Mouse (Mus musculus) splenic B cell, adult 2 months (primary cell): Measurements from ENCODE around the gene Farsb.

ENCODE experiments used
- DNase-seq: peaks from one replicate; pipeline ENCODE4 v3.0.0-alpha.2; 2011; ENCODE audit warnings: low read depth, low spot score
- H3K27me3 ChIP-seq: 2 replicates; pipeline ENCODE4 v1.6.1; 2012; ENCODE audit warnings: mild to moderate bottlenecking, low read length, moderate library complexity, mixed read lengths; ENCODE audit not compliant: control insufficient read depth, poor library complexity, insufficient read depth, severe bottlenecking
- H3K36me3 ChIP-seq: 2 replicates; pipeline ENCODE4 v1.6.1; 2012; ENCODE audit warnings: mild to moderate bottlenecking, low read length, moderate library complexity, mixed read lengths; ENCODE audit not compliant: control insufficient read depth, poor library complexity, insufficient read depth, severe bottlenecking

Gene Farsb

DNA sequence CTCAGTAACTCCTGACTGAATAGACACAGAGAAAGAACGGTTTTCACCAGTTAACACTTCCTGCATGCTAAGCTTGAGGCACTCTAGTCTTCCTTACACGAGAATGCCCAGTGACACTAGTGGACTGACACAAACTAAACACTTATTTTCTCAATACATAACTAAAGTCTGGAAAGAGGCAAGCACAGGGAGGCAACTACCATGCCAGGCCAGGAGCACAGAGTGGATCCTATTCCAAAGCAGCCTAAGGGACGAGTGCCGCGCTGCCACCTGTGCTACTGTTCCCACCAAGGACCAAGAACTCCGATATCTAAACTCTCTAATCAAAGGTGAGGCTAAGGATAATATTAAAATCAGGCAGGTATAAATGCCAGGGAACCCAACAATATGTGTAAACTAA lies 42.0 kb downstream of the Farsb start:
- H3K36me3 ChIP-seq = peaks cover 8% of the 10 kb centered on the region; the same call in 1 of the 2 replicates
- DNase-seq = no peak
- H3K27me3 ChIP-seq = no peaks in the 10 kb centered on the region

DNA sequence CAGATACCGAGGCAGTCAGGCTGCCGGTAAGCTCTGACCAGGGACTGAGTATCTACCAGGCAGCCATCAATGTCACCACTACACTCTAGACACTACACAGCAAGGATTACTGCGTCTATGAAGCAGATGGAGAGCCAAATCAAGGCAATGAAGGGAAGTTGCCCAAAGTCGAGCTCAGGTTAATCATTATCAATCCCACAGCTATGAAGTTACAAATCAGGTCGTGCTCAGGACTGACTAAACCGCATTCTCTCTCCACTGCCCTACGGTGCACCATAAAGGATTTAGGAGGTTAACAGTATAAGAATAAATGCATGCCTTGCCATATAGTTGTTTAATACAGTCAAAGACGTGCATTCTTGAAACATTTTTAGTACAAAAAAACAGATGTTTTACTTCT lies 42.5 kb downstream of the Farsb start:
- DNase-seq = no peak
- no peaks in the 10 kb centered on the region for H3K27me3 ChIP-seq
- H3K36me3 ChIP-seq = peaks cover 8% of the 10 kb centered on the region; the same call in 1 of the 2 replicates

DNA sequence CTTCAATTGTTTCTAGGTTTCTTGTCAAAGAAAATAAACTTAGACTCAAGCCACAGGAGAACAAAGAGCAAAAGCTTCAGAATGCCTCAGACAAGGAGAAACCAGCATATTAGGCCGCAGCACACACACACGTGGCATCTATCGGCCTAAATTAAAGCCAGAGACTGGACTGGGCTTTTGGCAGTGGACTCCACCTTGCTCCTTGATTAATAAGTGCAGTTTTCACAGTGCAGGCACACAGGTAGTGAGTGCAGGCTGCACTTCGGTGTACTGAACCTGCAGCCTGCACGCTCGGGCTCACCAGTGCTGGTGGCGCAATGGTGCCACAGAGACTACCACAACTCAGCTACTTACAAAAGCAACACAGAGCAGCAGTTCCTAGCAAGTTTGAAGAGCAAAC lies 45.6 kb downstream of the Farsb start:
- DNase-seq = no peak

DNA sequence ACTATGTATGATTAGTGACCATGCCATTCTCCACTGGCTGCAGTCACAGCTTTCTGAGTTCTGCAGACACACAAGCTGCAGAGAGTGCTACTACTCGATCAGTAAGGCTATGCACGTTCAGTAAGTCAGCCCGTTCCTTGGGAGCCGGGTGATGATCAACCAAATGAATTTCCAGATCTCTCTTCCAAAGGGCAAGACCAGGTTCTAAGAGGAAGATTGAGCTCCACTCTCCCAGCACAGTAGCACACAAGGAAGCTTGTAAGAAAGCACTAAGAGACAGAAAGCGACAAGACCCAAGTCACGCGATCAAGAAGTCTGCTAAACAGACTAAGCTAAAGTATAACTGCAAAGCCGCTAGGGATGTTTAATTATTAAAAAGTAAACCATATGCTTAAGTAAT lies 48.0 kb downstream of the Farsb start:
- H3K36me3 ChIP-seq = peaks cover 6% of the 10 kb centered on the region; the same call in 1 of the 2 replicates
- no peak for DNase-seq
- H3K27me3 ChIP-seq = no peaks in the 10 kb centered on the region

More for the DNA sequence above, 45.6 kb downstream of the Farsb start:
- Histone ChIP-seq H3K27me3 (no peaks in the 10 kb centered on the region), H3K36me3 (peaks cover 6% of the 10 kb centered on the region; the same call in 1 of the 2 replicates)

DNA sequence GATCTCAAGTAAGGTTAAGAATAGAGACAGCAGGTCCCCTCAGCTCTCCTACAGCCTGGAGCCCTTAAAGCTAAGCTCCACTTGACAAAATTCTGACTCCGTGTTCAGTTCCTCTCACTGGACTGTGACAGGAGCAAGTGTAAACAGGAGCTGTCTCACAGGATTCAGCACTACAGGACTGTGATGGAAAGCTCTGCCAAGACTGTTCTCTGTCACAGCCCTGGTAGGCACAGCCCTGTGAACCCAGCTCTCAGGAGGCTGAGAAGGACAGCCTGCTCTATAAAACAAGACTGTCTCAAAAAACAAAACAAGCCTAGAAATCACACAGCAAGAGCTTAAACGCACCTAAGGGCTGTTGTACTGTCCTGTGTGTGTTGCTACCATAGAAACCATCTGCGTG lies 51.5 kb downstream of the Farsb start:
- Histone ChIP-seq H3K27me3 (no peaks in the 10 kb centered on the region), H3K36me3 (peaks cover 2% of the 10 kb centered on the region; the same call in 1 of the 2 replicates)
- DNase-seq = no peak

DNA sequence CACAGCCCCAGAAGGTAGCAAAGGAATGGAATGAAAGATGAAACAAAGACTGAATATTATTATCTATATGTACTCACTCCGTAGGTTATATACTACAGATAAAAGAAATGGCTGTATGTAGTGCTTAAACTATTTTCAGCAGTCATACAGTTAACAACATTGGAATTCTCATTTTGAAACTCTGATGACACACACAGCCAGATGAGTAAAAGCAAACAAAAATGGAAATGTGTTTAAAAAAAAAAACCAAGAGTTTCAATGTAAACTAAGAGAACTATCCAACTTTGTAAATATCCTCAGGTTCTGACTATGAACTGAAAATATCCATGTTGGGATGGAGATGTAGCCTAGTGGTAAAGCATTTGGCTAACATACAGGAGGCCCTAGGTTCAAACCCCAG lies 52.3 kb downstream of the Farsb start:
- no peaks in the 10 kb centered on the region for H3K27me3 ChIP-seq

DNA sequence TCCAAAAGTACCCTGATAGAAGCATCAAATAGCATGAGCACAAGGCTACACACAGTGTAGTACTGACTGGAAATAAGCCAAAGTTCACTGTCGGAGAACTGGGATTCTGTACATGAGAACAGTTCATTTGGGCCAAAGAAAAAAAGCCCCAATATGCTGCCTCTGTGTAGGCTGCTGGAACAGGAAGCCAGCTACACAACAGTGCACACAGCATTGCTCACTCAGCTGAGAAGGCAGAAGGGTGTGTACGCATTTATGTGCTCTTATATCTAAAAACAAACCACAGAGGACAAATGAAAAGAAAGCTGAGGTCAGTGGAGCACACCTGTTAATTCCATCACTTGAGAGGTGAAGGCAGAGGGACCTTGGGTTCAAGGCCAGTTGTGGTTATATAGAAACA lies 52.7 kb downstream of the Farsb start:
- Histone ChIP-seq H3K36me3 (peaks cover 2% of the 10 kb centered on the region; the same call in 1 of the 2 replicates), H3K27me3 (no peaks in the 10 kb centered on the region)
- peak; percentile 76 for DNase-seq

More for the DNA sequence above, 52.3 kb downstream of the Farsb start:
- DNase-seq = no peak
- peaks cover 2% of the 10 kb centered on the region; the same call in 1 of the 2 replicates for H3K36me3 ChIP-seq

DNA sequence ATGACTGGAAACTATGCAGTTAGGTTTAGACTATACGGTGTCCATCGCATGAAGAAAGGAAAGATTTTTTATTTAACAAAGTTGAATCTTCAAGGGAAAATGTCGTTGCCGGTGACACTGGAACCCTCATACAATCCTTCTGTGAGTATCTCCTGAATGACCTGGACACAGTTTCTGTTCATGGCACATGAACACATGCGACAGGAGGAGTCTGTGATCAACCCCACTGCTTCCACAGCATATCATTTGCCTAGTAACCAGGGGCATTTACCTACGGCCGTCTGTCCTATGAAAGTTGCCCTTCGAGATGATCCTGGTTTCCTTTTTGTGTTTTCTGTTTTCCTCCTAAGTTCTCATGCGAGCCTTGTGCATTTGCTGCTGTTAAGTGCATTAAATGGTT lies 55.2 kb downstream of the Farsb start:
- H3K36me3 ChIP-seq = peaks cover 2% of the 10 kb centered on the region; the same call in 1 of the 2 replicates
- H3K27me3 ChIP-seq = no peaks in the 10 kb centered on the region
- no peak for DNase-seq

DNA sequence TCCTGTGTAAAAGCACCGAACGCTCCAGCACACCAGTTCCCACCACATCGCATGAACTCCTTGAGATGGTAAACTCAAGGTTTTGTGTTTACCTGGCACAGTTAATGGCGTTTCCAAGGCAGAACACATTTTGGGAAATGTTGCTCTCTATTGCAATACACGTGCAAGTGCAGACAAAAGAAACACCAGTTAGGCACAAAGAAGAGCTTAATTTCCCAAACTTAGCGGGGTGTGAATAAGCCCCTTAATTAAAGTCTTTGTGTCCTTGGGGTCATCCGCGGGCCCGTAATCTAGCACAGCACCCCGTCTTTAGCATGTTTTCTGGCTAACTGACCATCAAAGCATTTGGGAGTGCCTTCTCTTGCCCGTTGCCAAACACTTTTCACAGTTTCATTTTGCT lies 59.8 kb downstream of the Farsb start:
- no peak for DNase-seq
- Histone ChIP-seq H3K36me3 (peaks cover 2% of the 10 kb centered on the region; the same call in 1 of the 2 replicates), H3K27me3 (no peaks in the 10 kb centered on the region)

DNA sequence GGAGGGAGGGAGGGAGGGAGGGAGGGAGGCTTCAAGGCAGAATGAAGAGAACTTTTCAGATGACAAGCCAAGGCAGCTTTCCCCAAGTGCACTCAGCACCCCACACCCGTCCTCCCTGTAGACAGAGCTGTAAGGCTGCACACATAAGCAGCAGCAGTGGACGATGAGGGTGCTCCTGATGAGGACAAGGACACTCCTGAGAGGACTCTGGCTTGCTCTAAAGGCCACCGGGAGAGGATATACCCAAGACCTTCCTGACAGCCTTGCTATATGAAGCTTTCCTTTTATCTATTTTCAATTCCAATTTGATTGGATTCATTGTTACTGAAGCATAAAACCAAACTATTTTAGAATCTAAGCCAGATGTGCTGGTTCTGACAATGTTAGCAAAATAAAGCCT lies 61.9 kb downstream of the Farsb start:
- H3K27me3 ChIP-seq = no peaks in the 10 kb centered on the region
- no peak for DNase-seq
- no peaks in the 10 kb centered on the region for H3K36me3 ChIP-seq

DNA sequence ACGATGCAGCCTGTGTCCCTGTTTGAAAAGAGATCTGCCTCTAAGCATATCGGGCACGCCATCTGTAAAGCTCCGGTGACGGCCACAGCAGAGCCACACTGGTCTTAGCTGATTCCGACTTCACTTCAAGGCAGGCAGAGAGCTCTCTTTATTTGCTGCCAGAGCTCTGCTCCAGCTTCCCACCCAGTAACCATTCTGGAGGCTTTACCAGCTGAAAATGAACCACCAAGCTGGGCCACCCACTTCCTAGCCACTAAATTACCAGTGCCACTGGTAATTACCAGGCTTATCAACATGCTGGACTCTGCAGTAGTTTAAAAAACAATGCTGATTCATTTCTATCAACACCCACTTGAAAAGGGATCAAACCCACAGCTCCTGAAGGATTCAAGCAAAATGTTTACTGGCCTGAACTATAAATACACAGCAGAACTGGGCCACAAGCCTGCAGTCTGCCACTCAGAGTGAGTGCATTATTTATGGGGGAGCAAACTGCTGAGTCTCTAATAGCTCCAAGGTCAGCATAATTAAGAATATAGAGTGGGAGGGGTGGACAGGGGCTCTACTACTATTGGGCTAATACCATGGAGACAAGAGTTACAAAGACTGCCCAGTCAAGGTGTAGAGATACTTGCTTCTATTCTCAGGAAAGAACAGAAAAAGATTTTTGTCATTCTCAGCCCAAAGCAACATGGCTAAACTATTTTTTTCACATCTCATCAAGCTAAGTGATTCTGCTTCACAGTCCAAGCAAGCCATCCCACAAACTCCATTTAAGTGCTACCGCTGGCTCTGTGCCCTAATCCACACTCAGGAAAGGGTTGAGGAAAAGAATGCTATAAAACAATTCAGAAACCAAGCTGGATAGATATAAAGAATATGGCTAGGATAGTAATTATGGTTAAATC lies 62.6 kb downstream of the Farsb start:
- no peaks in the 10 kb centered on the region for H3K27me3 ChIP-seq
- no peak for DNase-seq

DNA sequence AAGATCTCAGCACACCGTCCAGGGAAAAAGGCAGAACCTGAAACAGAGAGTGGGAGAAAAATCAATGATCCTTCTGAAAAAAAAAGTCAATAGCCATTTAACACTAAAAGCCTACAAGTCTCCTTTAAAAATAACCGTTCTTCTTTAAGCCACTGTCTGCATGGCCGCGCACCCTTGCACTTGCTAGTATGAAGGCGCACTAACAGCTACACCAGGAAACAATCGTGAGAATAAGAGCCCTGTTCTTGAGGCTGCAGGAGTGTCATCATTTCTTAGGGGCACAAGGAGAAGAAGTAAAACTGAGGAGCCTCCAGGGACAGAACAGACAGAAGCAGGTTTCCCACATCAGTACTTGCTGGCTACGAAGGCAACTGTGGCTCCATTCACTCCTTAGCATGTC lies 63.4 kb downstream of the Farsb start:
- H3K36me3 ChIP-seq = no peaks in the 10 kb centered on the region
- H3K27me3 ChIP-seq = no peaks in the 10 kb centered on the region
- DNase-seq = peak; percentile 11

More for the DNA sequence above, 62.6 kb downstream of the Farsb start:
- no peaks in the 10 kb centered on the region for H3K36me3 ChIP-seq

DNA sequence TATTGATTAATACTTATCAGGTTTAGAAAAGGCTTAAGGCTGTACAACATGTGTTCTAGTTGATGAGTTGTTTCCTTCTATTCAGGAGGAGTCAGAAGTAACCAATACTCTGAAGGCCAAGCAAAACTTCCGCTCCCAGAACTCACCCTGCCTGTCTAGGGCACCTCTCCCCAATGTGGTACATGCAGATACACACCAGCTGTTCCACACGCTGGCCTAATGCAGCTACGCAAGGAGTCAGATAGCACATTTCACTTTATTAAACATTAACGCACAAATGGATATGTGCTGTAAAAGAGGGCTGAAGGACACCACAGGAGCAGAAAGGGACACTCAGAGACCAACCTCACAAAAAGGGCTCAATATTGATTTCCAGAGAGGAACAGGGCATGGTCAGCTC lies 63.8 kb downstream of the Farsb start:
- Histone ChIP-seq H3K27me3 (no peaks in the 10 kb centered on the region), H3K36me3 (no peaks in the 10 kb centered on the region)
- no peak for DNase-seq

DNA sequence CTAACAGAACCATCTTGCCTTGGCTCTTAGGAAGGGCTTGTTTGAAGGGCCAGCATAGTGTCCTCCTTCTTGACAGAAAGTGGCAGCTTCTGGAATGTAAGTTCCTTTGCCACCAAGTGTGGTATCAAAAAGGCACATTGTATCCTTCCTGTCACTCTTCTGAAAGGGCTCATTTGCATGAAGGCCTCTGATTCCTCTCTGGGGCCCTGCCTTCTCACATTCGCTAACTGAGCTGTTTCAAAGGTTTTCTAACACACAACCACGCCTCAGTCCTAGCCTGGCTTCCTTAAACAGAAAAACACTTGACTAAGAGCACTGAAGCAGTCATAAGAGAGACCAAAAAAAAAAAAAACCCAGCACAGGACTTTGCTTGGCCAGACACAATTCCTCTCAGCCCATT lies 66.1 kb downstream of the Farsb start:
- H3K36me3 ChIP-seq = no peaks in the 10 kb centered on the region
- DNase-seq = peak; percentile 79

DNA sequence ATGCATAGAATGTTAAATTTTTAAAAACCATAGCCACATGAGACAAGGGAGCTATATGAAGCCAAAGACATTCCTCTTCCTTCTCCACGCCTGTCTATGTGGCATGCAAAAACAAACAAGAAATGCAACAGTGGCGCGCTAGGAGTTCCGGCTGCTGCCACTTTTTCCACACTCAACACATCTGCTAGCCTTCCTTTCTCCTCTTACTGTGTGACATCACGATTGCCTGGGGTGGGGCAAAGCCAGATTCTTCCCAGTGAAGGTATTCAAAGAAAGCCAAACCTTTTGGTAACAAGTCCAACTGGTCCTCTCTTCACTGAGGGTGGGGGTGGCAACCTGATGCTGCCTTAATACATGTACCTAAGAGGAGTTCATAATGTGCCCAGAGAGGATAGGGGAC lies 66.9 kb downstream of the Farsb start:
- H3K36me3 ChIP-seq = no peaks in the 10 kb centered on the region; the same call in 1 of the 2 replicates
- DNase-seq = no peak
- H3K27me3 ChIP-seq = no peaks in the 10 kb centered on the region

More for the DNA sequence above, 66.1 kb downstream of the Farsb start:
- no peaks in the 10 kb centered on the region for H3K27me3 ChIP-seq
